Mouse (Mus musculus): Measurements from ENCODE around the gene Stx6.

GRCm38 (mm10) chr1:155140076-155140475, 18.4 kb upstream of the Stx6 start:
- no peak for TF ChIP-seq POLR2A (IDR thresholded peaks at IDR 0.05; ENCODE audit: low read depth, low read length)
- peak; percentile 65 for TF ChIP-seq CTCF (conservative IDR thresholded peaks at IDR 0.05; ENCODE audit: insufficient read depth, insufficient read length, low read depth, low read length)
